Mouse (Mus musculus) forebrain, embryonic 16.5 days (tissue): ENCODE measurements around the gene Cd22. TPM values are rescaled to one million over a fixed set of nuclear protein-coding genes. Genes with fewer than 3 reads are reported as not detected.

ENCODE experiments used
- ATAC-seq: fragments of 200-750 bp; cut with Nextera tagmentation; 2 replicates; pipeline ENCODE4 v1.8.0; 2017; ENCODE audit warnings: mild to moderate bottlenecking, moderate library complexity
- H3K27ac ChIP-seq: fragments of 300-500 bp; sonication (generic); 2 replicates; pipeline ENCODE4 v1.5.1; 2014; ENCODE audit warnings: low read length, control low read depth
- H3K27me3 ChIP-seq: fragments of 300-500 bp; sonication (generic); replicated peaks from 2 replicates; pipeline ENCODE4 v1.6.1; 2014; ENCODE audit warnings: low read length; ENCODE audit not compliant: control insufficient read depth, insufficient read depth
- H3K36me3 ChIP-seq: fragments of 300-500 bp; sonication (generic); 2 replicates; pipeline ENCODE4 v1.6.1; 2014; ENCODE audit not compliant: control insufficient read depth, insufficient read depth
- H3K4me1 ChIP-seq: fragments of 300-500 bp; sonication (generic); replicated peaks from 2 replicates; pipeline ENCODE4 v1.6.1; 2014; ENCODE audit warnings: low read length; ENCODE audit not compliant: control insufficient read depth, insufficient read depth
- H3K4me2 ChIP-seq: fragments of 300-500 bp; sonication (generic); 2 replicates; pipeline ENCODE4 v1.6.1; 2014; ENCODE audit warnings: mild to moderate bottlenecking, low read length, control low read depth
- H3K4me3 ChIP-seq: fragments of 300-500 bp; sonication (generic); replicated peaks from 2 replicates; pipeline ENCODE4 v1.5.1; 2014; ENCODE audit warnings: mild to moderate bottlenecking, low read length, control low read depth
- H3K9ac ChIP-seq: fragments of 300-500 bp; sonication (generic); replicated peaks from 2 replicates; pipeline ENCODE4 v1.6.1; 2014; ENCODE audit warnings: low read depth, low read length, control low read depth
- H3K9me3 ChIP-seq: fragments of 300-500 bp; sonication (generic); 2 replicates; pipeline ENCODE4 v1.6.1; 2016; ENCODE audit warnings: low read length; ENCODE audit not compliant: control insufficient read depth
- WGBS: fragments of 180-500 bp; shearing (Covaris S2); extraction: QIAGEN DNeasy Blood & Tissue Kit; methylation state at CpG from one replicate; pipeline ENCODE4 v1.1.7; 2014; 5-methylcytosine and 5-hydroxymethylcytosine counted together
- polyA plus RNA-seq: library from polyadenylated mRNA; unstranded; fragments of >200 nt; fragmentation: Nextera tagmentation; extraction: Ambion mirVana; gene quantifications from 2 replicates; pipeline ENCODE4 v1.2.1, GENCODE M21; 2015

Cd22 gene
- polyA plus RNA-seq, 1 experiment from 2014 or later: 0.25 TPM

DNA sequence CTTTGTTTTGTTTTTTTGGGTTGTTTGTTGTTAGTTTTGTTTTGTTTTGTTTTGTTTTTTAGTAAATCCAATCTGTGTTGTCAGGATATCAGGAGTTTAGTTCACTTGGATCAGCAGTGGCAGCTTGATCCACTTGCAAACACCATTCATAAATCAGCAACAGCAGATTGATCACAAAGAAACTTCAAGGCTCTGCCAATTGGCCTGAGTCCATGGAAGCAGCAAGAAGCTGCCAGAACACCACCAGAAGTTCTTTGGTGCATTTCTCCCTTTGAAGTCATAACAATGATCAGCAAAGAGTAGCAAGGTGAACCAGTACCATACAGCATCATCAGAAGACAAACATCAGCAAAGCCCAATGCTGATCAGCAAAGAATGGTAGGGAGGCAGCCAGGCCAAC, 3.9 kb upstream of the Cd22 start:
- Histone ChIP-seq H3K9me3 (no peaks in the 10 kb centered on the region), H3K36me3 (no peaks in the 10 kb centered on the region), H3K4me1 (no peaks in the 10 kb centered on the region), H3K27ac (no peak overlapping the region), H3K4me3 (no peak overlapping the region), H3K9ac (no peak overlapping the region), H3K27me3 (no peaks in the 10 kb centered on the region), H3K4me2 (no peak overlapping the region)
- ATAC-seq: no peak

DNA sequence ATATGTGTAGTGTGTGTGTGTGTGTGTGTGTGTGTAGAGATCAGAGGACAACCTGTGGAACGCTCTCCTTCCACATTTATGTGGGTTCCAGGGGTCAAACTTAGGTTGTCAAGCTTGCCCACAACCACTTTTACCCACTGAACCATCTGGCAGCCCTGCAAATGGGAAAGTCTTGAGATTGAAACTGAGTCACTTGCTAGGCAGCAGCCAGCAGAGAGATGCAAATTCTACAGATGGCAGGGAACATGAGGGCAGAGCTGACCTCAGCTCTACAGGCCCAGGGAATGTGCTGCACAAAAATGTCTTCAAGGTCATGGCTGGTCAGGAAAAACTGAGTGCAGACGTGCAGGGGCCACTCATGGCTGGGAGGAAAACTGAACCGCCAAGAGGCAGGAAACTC, 1.2 kb upstream of the Cd22 start:
- ATAC-seq: no peak
- no peak overlapping the region for H3K27ac ChIP-seq
- H3K9me3 ChIP-seq: no peaks in the 10 kb centered on the region
- no peak overlapping the region for H3K9ac ChIP-seq
- no peak overlapping the region for H3K4me2 ChIP-seq
- WGBS: 89% methylated on average over 3 of the region's 3 CpGs
- H3K27me3 ChIP-seq: no peaks in the 10 kb centered on the region
- H3K36me3 ChIP-seq: no peaks in the 10 kb centered on the region
- H3K4me3 ChIP-seq: no peak overlapping the region
- no peaks in the 10 kb centered on the region for H3K4me1 ChIP-seq

DNA sequence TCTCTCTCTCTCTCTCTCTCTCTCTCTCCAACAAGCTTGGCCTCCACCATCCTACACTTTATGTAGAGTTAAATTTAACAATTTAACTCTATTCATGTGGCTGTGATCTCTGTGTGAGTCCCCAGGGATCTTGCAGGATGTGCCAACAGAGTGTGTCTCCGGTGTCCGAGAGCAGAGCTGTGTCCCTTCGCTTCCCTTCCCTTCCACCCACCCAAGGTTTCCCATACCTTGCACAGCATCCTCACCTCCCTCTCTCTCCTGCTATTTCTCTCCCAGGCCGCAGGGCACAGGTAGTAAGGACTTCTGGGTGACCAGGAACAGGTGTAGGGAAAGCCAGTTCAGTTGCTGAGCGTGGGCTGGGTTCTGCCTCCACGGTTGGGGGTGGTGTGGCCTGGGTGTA, 1.2 kb downstream of the Cd22 start:
- H3K36me3 ChIP-seq: no peaks in the 10 kb centered on the region
- 86% methylated on average over 6 of the region's 6 CpGs for WGBS
- no peak overlapping the region for H3K4me3 ChIP-seq
- H3K27me3 ChIP-seq: no peaks in the 10 kb centered on the region
- H3K9me3 ChIP-seq: no peaks in the 10 kb centered on the region
- H3K4me2 ChIP-seq: no peak overlapping the region
- no peaks in the 10 kb centered on the region for H3K4me1 ChIP-seq
- ATAC-seq: no peak
- H3K27ac ChIP-seq: no peak overlapping the region
- no peak overlapping the region for H3K9ac ChIP-seq

DNA sequence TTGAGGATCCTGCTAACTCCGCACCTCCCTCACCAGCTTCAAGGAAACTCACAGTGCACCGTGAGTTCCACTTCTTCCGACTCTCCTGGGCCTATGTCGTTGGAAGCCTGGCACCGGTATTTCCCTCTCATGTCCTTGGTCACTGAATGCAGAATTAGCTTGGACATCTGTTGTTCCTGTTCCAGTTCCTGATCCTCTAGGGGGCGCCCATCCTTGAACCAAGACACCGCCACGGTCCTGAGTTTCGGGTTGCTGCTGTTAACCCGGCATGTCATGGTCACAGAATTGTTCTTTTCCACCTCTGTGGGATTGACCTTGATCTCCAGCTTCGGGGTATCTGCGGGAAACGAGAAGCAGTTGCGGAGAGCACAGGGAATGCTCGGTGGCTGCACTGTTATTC, 7.1 kb downstream of the Cd22 start:
- no peak overlapping the region for H3K4me3 ChIP-seq
- no peaks in the 10 kb centered on the region for H3K36me3 ChIP-seq
- peaks cover 3% of the 10 kb centered on the region; the same call in 1 of the 2 replicates for H3K27me3 ChIP-seq
- no peak overlapping the region for H3K27ac ChIP-seq
- H3K9ac ChIP-seq: no peak overlapping the region
- H3K4me1 ChIP-seq: no peaks in the 10 kb centered on the region
- ATAC-seq: no peak
- H3K4me2 ChIP-seq: no peak overlapping the region
- 26% methylated on average over 15 of the region's 15 CpGs for WGBS
- no peaks in the 10 kb centered on the region for H3K9me3 ChIP-seq

DNA sequence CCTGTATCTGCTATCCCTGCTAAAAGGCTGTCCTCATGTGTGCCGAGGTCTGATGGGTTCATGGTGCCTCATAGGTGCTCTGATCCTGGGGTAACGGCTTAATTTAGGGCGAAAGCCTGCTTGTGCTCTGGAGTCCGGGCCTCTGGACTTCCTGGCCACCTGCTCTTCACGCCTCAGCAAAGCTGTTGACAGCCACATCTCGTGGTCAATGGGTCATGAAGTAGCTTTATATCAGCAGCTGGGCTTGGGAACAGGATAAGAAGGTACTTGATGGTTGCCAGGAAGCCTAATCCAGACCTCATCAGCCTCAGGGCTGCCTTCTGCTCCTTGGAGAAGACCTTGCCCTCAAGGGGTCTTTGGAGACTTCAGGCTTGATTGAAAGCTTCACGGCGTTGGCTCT, 16.8 kb downstream of the Cd22 start:
- H3K4me2 ChIP-seq: no peak overlapping the region
- no peaks in the 10 kb centered on the region for H3K27me3 ChIP-seq
- no peaks in the 10 kb centered on the region for H3K9me3 ChIP-seq
- H3K36me3 ChIP-seq: no peaks in the 10 kb centered on the region
- no peak overlapping the region for H3K4me3 ChIP-seq
- H3K27ac ChIP-seq: no peak overlapping the region
- no peaks in the 10 kb centered on the region for H3K4me1 ChIP-seq
- WGBS: 70% methylated on average over 8 of the region's 8 CpGs
- no peak for ATAC-seq
- no peak overlapping the region for H3K9ac ChIP-seq

DNA sequence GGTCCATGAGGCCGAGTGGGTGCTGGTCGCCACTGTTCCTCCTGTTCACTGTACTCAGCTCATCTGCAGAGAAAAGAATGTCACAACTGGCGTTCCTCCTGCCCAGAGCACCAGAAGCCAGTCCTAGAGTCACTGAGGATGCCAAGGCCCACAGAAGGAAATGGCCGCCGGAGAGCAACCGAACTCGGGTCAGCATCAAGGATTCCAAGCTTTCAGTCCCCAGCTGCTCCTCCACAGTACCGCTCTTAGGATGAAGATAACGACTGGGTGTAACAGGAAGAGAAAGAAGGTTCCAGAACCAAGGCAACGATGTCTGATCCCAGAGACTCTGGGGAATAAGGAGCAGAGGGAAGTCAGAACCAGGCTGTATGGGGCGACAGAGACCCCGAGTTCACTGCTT, 18.7 kb downstream of the Cd22 start, which contains the start of gene Ffar1:
Gene Ffar1, minus strand, starts transcription at position 101 of the 400 bp plus-strand sequence.
- Histone ChIP-seq H3K9me3 (no peaks in the 10 kb centered on the region), H3K9ac (no peak within 1 kb of the TSS), H3K4me1 (no peaks in the 10 kb centered on the region), H3K4me2 (no peak within 1 kb of the TSS), H3K27me3 (no peaks in the 10 kb centered on the region), H3K27ac (no peak within 1 kb of the TSS), H3K36me3 (no peaks in the 10 kb centered on the region), H3K4me3 (no peak within 1 kb of the TSS)
- ATAC-seq: no peak
- WGBS: 86% methylated on average over 12 of the region's 12 CpGs

DNA sequence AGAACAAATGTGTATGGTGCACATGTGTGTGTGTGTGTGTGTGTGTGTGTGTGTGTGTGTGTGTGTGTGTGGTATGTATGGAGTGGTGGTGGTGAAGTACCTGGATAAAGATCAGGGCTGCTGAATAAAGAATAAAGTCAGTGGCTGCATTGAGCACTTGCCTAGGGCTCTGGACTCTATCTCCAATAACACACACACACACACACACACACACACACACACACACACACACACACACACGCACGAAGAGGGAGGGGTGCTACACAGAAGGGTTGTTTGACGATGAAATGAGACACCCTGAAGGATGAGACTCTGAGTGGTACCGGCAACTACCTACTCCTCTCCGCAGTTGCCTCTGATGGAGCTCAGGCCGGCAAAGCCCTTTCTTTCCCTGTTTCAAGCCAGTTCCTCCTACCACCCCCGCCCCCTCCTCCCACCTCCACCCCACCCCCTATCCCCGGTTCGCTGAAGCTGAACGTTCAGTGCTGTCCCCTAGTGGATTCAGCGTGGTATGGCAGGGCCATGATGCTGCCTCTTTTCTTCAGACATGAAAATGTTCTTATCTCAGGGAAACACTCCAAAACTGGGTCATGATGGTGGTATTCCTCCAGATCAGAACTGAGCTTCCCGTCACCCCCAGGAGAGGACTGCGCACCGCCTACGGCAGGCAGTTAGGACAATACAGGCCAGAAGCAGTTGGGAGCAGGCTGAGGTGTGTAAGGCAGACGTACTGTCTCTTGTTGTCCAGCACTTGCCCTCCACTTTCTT, 20.3 kb downstream of the Cd22 start:
- Histone ChIP-seq H3K4me2 (peak overlapping the region; percentile 45), H3K36me3 (no peaks in the 10 kb centered on the region), H3K4me1 (no peaks in the 10 kb centered on the region), H3K4me3 (peak overlapping the region; percentile 37), H3K27me3 (no peaks in the 10 kb centered on the region), H3K27ac (no peak overlapping the region), H3K9me3 (no peaks in the 10 kb centered on the region), H3K9ac (peak overlapping the region; percentile 40)
- WGBS: 7% methylated on average over 14 of the region's 16 CpGs
- ATAC-seq: peak; percentile 62

DNA sequence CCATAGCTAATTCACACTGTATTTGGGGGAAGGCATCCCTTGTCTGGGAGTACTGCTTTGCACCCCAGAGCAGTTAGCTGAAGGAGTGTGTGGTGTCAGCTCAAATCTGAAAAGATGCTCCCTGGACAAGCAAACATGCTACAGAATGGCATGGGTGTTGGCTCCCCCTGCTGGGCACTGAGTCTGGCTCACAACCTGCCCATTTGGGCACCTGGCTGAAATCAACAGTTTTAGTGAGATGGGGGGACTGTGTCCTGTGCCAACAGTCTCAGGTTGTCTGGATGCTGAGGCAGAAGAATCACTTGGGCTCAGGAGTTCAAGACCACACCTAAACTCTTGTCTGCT, 20.9 kb downstream of the Cd22 start:
- Histone ChIP-seq H3K4me1 (no peaks in the 10 kb centered on the region), H3K27ac (no peak overlapping the region), H3K4me2 (no peak overlapping the region), H3K9me3 (no peaks in the 10 kb centered on the region), H3K27me3 (no peaks in the 10 kb centered on the region), H3K9ac (no peak overlapping the region), H3K36me3 (no peaks in the 10 kb centered on the region), H3K4me3 (no peak overlapping the region)
- ATAC-seq: no peak; the same call in 1 of the 2 replicates

DNA sequence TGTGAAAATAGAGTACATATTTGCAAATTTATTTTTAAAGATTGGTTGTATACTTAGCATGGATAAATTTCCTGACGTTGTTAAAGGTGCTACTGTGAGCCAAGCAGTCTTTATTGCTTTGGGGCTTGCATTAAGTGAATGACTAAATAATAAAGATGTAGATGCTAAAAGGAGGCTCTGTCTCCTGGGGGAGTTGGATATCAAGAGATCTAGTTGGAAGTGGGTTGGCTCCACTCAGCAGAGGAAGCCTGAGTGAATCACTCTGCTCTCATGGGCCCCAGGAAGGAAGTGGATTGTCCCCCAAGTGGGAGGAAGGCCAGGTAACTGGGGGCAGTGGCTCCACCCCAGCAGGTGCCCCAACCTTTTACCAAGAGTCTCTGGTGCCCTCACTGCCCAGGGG, 22.4 kb downstream of the Cd22 start:
- H3K9me3 ChIP-seq: no peaks in the 10 kb centered on the region
- WGBS: 83% methylated on average over 1 of the region's 1 CpGs
- no peak for ATAC-seq
- no peak overlapping the region for H3K4me3 ChIP-seq
- no peaks in the 10 kb centered on the region for H3K27me3 ChIP-seq
- no peak overlapping the region for H3K27ac ChIP-seq
- no peak overlapping the region for H3K9ac ChIP-seq
- H3K4me2 ChIP-seq: no peak overlapping the region
- H3K36me3 ChIP-seq: no peaks in the 10 kb centered on the region
- no peaks in the 10 kb centered on the region for H3K4me1 ChIP-seq

DNA sequence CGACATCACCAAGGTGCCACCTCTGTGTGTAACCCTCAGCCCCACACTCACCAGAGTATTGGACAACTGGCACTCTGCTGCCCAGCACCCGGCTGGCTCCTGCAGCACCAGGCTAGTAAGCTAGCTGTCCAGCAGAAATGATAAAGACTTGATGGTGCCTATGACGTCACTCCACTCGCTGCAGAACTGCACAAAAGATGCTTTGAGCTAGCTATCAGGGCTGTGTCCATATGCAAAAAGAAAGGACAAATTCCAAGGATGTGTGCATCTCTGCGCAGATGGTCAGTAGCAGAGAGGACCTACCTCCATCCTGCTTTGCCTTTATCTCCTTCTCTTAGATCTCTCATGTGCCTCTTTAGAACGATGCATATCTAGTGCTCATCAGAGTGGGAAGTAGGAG, 24.1 kb downstream of the Cd22 start, which contains the start of gene Ffar3:
Gene Ffar3, minus strand, starts transcription at position 101 of the 400 bp plus-strand sequence.
- H3K27ac ChIP-seq: no peak within 1 kb of the TSS
- 85% methylated on average over 6 of the region's 6 CpGs for WGBS
- H3K9me3 ChIP-seq: no peaks in the 10 kb centered on the region
- no peak within 1 kb of the TSS for H3K4me3 ChIP-seq
- no peaks in the 10 kb centered on the region for H3K4me1 ChIP-seq
- no peak within 1 kb of the TSS for H3K4me2 ChIP-seq
- no peak for ATAC-seq
- no peak within 1 kb of the TSS for H3K9ac ChIP-seq
- H3K27me3 ChIP-seq: 0 out of 2 replicates have a peak, but pooled peaks cover 2% of the 10 kb centered on the region
- H3K36me3 ChIP-seq: no peaks in the 10 kb centered on the region
